Mouse (Mus musculus) liver, embryonic 16.5 days (tissue): ENCODE data around the gene Gm14151. TPM values are rescaled to one million over a fixed set of nuclear protein-coding genes. Genes with fewer than 3 reads are reported as not detected.

ENCODE experiments used
- polyA plus RNA-seq: library from polyadenylated mRNA; unstranded; fragments of >200 nt; fragmentation: Nextera tagmentation; extraction: Ambion mirVana; gene quantifications from 2 replicates; pipeline ENCODE4 v1.2.1, GENCODE M21; 2015

The Gm14151 gene
- polyA plus RNA-seq, 1 experiment from 2014 or later = not detected

Other genes starting within 250 kb of the Gm14151 start
- 18.3 and 19.0 TPM in 2 replicates for gene Abhd12, start 187.6 kb downstream of the Gm14151 start, polyA plus RNA-seq
- 24.4 and 29.1 TPM in 2 replicates for gene Gins1, start 186.9 kb downstream of the Gm14151 start, polyA plus RNA-seq
- 12.4 and 13.1 TPM in 2 replicates for gene Ninl, start 53.0 kb downstream of the Gm14151 start, polyA plus RNA-seq
- gene Nanp, start 53.0 kb downstream of the Gm14151 start, polyA plus RNA-seq = 47.7 and 60.8 TPM in 2 replicates
- not detected in 2 replicates for gene Gm14147, start 5.9 kb upstream of the Gm14151 start, polyA plus RNA-seq